Mouse (Mus musculus): Measurements from ENCODE around the gene Med21. TPM values are rescaled to one million over a fixed set of nuclear protein-coding genes. Genes with fewer than 3 reads are reported as not detected.

The Med21 gene
- polyA plus RNA-seq, 1 experiment from 2014 or later = 87.6 TPM

GRCm38 (mm10) chr6:146634759-146635606 lies 7.4 kb upstream of the Med21 start:
- peak overlapping the region; percentile 82 for H3K4me2 ChIP-seq (replicated peaks; ENCODE audit: low read depth)
- no peaks in the 10 kb centered on the region for H3K9me3 ChIP-seq (ENCODE audit: control insufficient read depth)
- H3K4me1 ChIP-seq (replicated peaks; ENCODE audit: control insufficient read depth, insufficient read depth, low read length) = peaks cover 3% of the 10 kb centered on the region
- ATAC-seq = no peak
- peak overlapping the region; percentile 84; the same call in 1 of the 2 replicates for H3K9ac ChIP-seq (ENCODE audit: low read depth, low read length)
- no peaks in the 10 kb centered on the region for H3K27me3 ChIP-seq (replicated peaks; ENCODE audit: control insufficient read depth, insufficient read depth, low read length)
- no peaks in the 10 kb centered on the region for H3K36me3 ChIP-seq (ENCODE audit: control insufficient read depth, insufficient read depth)
- WGBS = 62% methylated on average over 4 of the region's 4 CpGs
- peak overlapping the region; percentile 84; the same call in 1 of the 2 replicates for H3K27ac ChIP-seq (ENCODE audit: low read depth, low read length)
- TF ChIP-seq CTCF (IDR thresholded peaks at IDR 0.05; ENCODE audit: low read depth) = no peak
- peak overlapping the region; percentile 91 for H3K4me3 ChIP-seq (ENCODE audit: low read depth, low read length)

DNA sequence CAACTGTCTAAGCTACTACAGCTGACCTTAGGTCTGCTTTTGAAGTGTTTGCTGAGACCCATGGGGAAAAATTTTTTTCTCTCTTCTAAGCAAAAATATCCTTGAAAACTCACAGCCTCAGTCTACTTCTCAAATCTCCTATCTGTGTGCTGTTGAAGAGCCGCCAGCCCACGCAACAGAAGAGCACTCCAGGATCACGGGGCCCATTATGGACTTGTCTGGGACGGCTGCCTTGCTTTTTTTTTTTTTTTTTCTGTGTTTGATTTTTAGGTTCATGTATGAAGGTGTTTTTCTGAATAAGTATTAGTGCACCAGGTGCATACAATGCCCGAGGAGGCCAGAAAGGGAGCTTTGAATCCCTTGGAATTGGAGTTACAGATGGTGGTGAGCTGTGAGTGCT lies 5.9 kb upstream of the Med21 start:
- WGBS = 88% methylated on average over 5 of the region's 5 CpGs
- no peak for ATAC-seq
- no peak for TF ChIP-seq CTCF (IDR thresholded peaks at IDR 0.05; ENCODE audit: low read depth)
- H3K27me3 ChIP-seq (replicated peaks; ENCODE audit: control insufficient read depth, insufficient read depth, low read length) = no peaks in the 10 kb centered on the region
- peaks cover 3% of the 10 kb centered on the region for H3K4me1 ChIP-seq (replicated peaks; ENCODE audit: control insufficient read depth, insufficient read depth, low read length)
- H3K4me2 ChIP-seq (replicated peaks; ENCODE audit: low read depth) = no peak overlapping the region
- H3K36me3 ChIP-seq (ENCODE audit: control insufficient read depth, insufficient read depth) = no peaks in the 10 kb centered on the region
- H3K9me3 ChIP-seq (ENCODE audit: control insufficient read depth) = no peaks in the 10 kb centered on the region
- no peak overlapping the region for H3K4me3 ChIP-seq (ENCODE audit: low read depth, low read length)
- H3K27ac ChIP-seq (ENCODE audit: low read depth, low read length) = no peak overlapping the region
- no peak overlapping the region for H3K9ac ChIP-seq (ENCODE audit: low read depth, low read length)

GRCm38 (mm10) chr6:146640068-146640965 lies 2.0 kb upstream of the Med21 start:
- no peak for ATAC-seq
- TF ChIP-seq CTCF (IDR thresholded peaks at IDR 0.05; ENCODE audit: low read depth) = no peak
- H3K4me2 ChIP-seq (replicated peaks; ENCODE audit: low read depth) = no peak overlapping the region

DNA sequence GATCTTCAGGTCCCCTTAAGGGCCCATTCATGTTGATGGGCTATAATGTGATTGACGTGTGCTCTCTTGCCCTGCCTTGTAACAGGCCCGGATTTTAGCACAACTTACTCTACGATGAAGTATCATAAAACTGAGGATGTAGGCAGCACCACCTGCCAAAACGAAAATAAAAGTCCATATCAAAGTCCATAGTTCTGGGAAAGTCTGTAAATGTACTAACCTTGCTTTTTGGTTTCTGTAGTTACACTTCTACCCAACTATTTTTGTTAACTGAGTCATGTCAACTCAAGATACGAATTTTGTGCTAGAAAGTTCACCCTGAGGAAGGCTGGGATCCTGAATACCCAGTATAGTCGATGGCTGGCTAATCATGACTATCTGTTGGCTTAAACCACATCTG lies 1.4 kb upstream of the Med21 start:
- Histone ChIP-seq H3K9ac (ENCODE audit: low read depth, low read length) (no peak overlapping the region), H3K27ac (ENCODE audit: low read depth, low read length) (no peak overlapping the region), H3K4me2 (replicated peaks; ENCODE audit: low read depth) (0 out of 2 replicates have a peak overlapping the region, but pooled peaks have one; percentile 9), H3K4me3 (ENCODE audit: low read depth, low read length) (no peak overlapping the region), H3K9me3 (ENCODE audit: control insufficient read depth) (no peaks in the 10 kb centered on the region), H3K36me3 (ENCODE audit: control insufficient read depth, insufficient read depth) (no peaks in the 10 kb centered on the region), H3K4me1 (replicated peaks; ENCODE audit: control insufficient read depth, insufficient read depth, low read length) (peaks cover 4% of the 10 kb centered on the region; the same call in 1 of the 2 replicates), H3K27me3 (replicated peaks; ENCODE audit: control insufficient read depth, insufficient read depth, low read length) (no peaks in the 10 kb centered on the region)
- no peak for ATAC-seq
- 47% methylated on average over 6 of the region's 6 CpGs for WGBS
- no peak for TF ChIP-seq CTCF (IDR thresholded peaks at IDR 0.05; ENCODE audit: low read depth)

More at GRCm38 (mm10) chr6:146640068-146640965, 2.0 kb upstream of the Med21 start:
- Histone ChIP-seq H3K4me1 (replicated peaks; ENCODE audit: control insufficient read depth, insufficient read depth, low read length) (peaks cover 4% of the 10 kb centered on the region; the same call in 1 of the 2 replicates), H3K36me3 (ENCODE audit: control insufficient read depth, insufficient read depth) (no peaks in the 10 kb centered on the region), H3K27ac (ENCODE audit: low read depth, low read length) (no peak overlapping the region), H3K4me3 (ENCODE audit: low read depth, low read length) (no peak overlapping the region), H3K9me3 (ENCODE audit: control insufficient read depth) (no peaks in the 10 kb centered on the region), H3K9ac (ENCODE audit: low read depth, low read length) (no peak overlapping the region), H3K27me3 (replicated peaks; ENCODE audit: control insufficient read depth, insufficient read depth, low read length) (no peaks in the 10 kb centered on the region)
- 77% methylated on average over 7 of the region's 7 CpGs for WGBS

DNA sequence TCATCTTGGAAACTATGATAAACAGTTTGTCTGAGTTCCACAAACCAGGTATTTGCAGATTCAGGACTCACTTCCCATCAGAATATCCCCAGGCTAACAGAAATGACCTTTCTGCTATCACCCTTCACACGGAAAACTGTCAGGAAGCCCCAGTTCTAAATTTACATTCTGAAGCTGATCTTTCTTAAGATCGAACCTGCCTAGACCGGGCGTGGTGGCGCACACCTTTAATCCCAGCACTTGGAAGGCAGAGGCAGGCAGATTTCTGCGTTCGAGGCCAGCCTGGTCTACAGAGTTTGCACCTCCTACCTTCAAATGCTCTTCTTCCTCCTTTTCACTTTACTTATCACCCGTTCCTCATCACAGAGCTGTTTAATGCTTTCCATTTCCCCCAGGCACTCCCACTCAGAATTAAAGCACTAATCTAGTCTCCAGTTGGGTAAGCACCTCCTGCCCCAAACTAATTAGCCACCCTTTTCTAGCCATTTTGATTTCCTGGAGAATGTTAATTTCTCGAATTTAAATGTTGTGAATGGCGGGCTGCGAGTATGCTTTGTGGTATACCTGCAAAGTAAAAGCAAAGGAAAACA lies 631 bp upstream of the Med21 start:
- TF ChIP-seq CTCF (IDR thresholded peaks at IDR 0.05; ENCODE audit: low read depth) = no peak
- no peak for ATAC-seq
- no peaks in the 10 kb centered on the region for H3K27me3 ChIP-seq (replicated peaks; ENCODE audit: control insufficient read depth, insufficient read depth, low read length)
- no peaks in the 10 kb centered on the region for H3K9me3 ChIP-seq (ENCODE audit: control insufficient read depth)
- peaks cover 4% of the 10 kb centered on the region; the same call in 1 of the 2 replicates for H3K4me1 ChIP-seq (replicated peaks; ENCODE audit: control insufficient read depth, insufficient read depth, low read length)
- H3K4me2 ChIP-seq (replicated peaks; ENCODE audit: low read depth) = peak overlapping the region; percentile 79
- WGBS = 65% methylated on average over 11 of the region's 11 CpGs
- H3K36me3 ChIP-seq (ENCODE audit: control insufficient read depth, insufficient read depth) = no peaks in the 10 kb centered on the region
- 0 out of 2 replicates have a peak overlapping the region, but pooled peaks have one; percentile 83 for H3K9ac ChIP-seq (ENCODE audit: low read depth, low read length)
- no peak overlapping the region for H3K27ac ChIP-seq (ENCODE audit: low read depth, low read length)
- peak overlapping the region; percentile 76 for H3K4me3 ChIP-seq (ENCODE audit: low read depth, low read length)

Data from intestine, postnatal 0 days (tissue).